Mouse (Mus musculus) megakaryocyte-erythroid progenitor cell, adult 5-6 weeks (primary cell): ENCODE measurements around the gene Syn2. TPM values are rescaled to one million over a fixed set of nuclear protein-coding genes. Genes with fewer than 3 reads are reported as not detected.

Source experiments
- ATAC-seq: replicated peaks from 2 replicates; pipeline ENCODE4 v1.8.0; 2016; ENCODE audit warnings: mild to moderate bottlenecking, inconsistent platforms; ENCODE audit not compliant: severe bottlenecking, poor library complexity, low FRiP score, low TSS enrichment
- total RNA-seq, 2 experiments: library from RNA; stranded (forward) in 1 of 2; stranded (reverse) in 1 of 2; fragments of 200-1000, 215-1000 nt in 1 of 2; fragments of >200 nt in 1 of 2; fragmentation: Nextera tagmentation in 1 of 2; gene quantifications; 2 replicates each; pipeline ENCODE4 v1.2.3; 2014 to 2017

Syn2 gene
- total RNA-seq, 2 experiments from 2014 or later: not detected

GRCm38 (mm10) chr6:115168921-115169320 is 34.2 kb downstream of the Syn2 start:
- no peak for ATAC-seq

- ATAC-seq: no peak
Observed at GRCm38 (mm10) chr6:115169518-115169917, 34.8 kb downstream of the Syn2 start.

GRCm38 (mm10) chr6:115174845-115175244 is 40.1 kb downstream of the Syn2 start:
- ATAC-seq: peak; percentile 79

GRCm38 (mm10) chr6:115178826-115179225 is 44.1 kb downstream of the Syn2 start:
- ATAC-seq: 0 out of 2 replicates have a peak, but pooled peaks have one; percentile 47

GRCm38 (mm10) chr6:115181094-115181493 is 46.4 kb downstream of the Syn2 start:
- ATAC-seq: no peak

GRCm38 (mm10) chr6:115191111-115191510 is 56.4 kb downstream of the Syn2 start:
- ATAC-seq: no peak

- ATAC-seq: peak; percentile 84
Observed at GRCm38 (mm10) chr6:115200753-115201152, 66.1 kb downstream of the Syn2 start.

- no peak for ATAC-seq
Observed at GRCm38 (mm10) chr6:115203029-115203428, 68.3 kb downstream of the Syn2 start.

GRCm38 (mm10) chr6:115210187-115210586 is 75.5 kb downstream of the Syn2 start:
- no peak for ATAC-seq

GRCm38 (mm10) chr6:115210820-115211219 is 76.1 kb downstream of the Syn2 start:
- no peak for ATAC-seq

GRCm38 (mm10) chr6:115212132-115212903 is 77.6 kb downstream of the Syn2 start:
- no peak for ATAC-seq

GRCm38 (mm10) chr6:115213129-115213528 is 78.4 kb downstream of the Syn2 start:
- ATAC-seq: no peak

GRCm38 (mm10) chr6:115221215-115221641 is 86.5 kb downstream of the Syn2 start:
- ATAC-seq: no peak

GRCm38 (mm10) chr6:115225519-115225918 is 90.8 kb downstream of the Syn2 start:
- ATAC-seq: no peak

GRCm38 (mm10) chr6:115227043-115227442 is 92.3 kb downstream of the Syn2 start, which contains the start of gene Gm17482:
Gene Gm17482, plus strand, starts transcription at chr6:115227343.
- ATAC-seq: no peak

GRCm38 (mm10) chr6:115227529-115227928 is 92.8 kb downstream of the Syn2 start:
- ATAC-seq: peak; percentile 89

GRCm38 (mm10) chr6:115230557-115230956 is 95.9 kb downstream of the Syn2 start:
- no peak for ATAC-seq

- ATAC-seq: no peak
Observed at GRCm38 (mm10) chr6:115231836-115232235, 97.1 kb downstream of the Syn2 start.

- no peak for ATAC-seq
Observed at GRCm38 (mm10) chr6:115232562-115232961, 97.9 kb downstream of the Syn2 start.

GRCm38 (mm10) chr6:115238031-115239027 is 103.6 kb downstream of the Syn2 start:
- no peak for ATAC-seq
